Mouse (Mus musculus) hindbrain, embryonic 12.5 days (tissue): ENCODE data around the gene Pmf1. TPM values are rescaled to one million over a fixed set of nuclear protein-coding genes. Genes with fewer than 3 reads are reported as not detected.

ENCODE experiments used
- ATAC-seq: fragments of 200-750 bp; cut with Nextera tagmentation; 2 replicates; pipeline ENCODE4 v1.8.0; 2017; ENCODE audit warnings: moderate TSS enrichment; ENCODE audit not compliant: low FRiP score
- H3K27ac ChIP-seq: fragments of 300-500 bp; sonication (generic); 2 replicates; pipeline ENCODE4 v1.5.1; 2016; ENCODE audit warnings: mild to moderate bottlenecking
- H3K27me3 ChIP-seq: fragments of 300-500 bp; sonication (generic); 2 replicates; pipeline ENCODE4 v1.6.1; 2016; ENCODE audit warnings: mild to moderate bottlenecking
- H3K36me3 ChIP-seq: fragments of 300-500 bp; sonication (generic); 2 replicates; pipeline ENCODE4 v1.6.1; 2016; ENCODE audit warnings: mild to moderate bottlenecking
- H3K4me1 ChIP-seq: fragments of 300-500 bp; sonication (generic); 2 replicates; pipeline ENCODE4 v1.6.1; 2016
- H3K4me2 ChIP-seq: fragments of 300-500 bp; sonication (generic); replicated peaks from 2 replicates; pipeline ENCODE4 v1.6.1; 2016; ENCODE audit warnings: mild to moderate bottlenecking
- H3K4me3 ChIP-seq: fragments of 300-500 bp; sonication (generic); 2 replicates; pipeline ENCODE4 v1.5.1; 2016; ENCODE audit warnings: mild to moderate bottlenecking
- H3K9ac ChIP-seq: fragments of 300-500 bp; sonication (generic); 2 replicates; pipeline ENCODE4 v1.6.1; 2016; ENCODE audit warnings: mild to moderate bottlenecking, moderate library complexity
- H3K9me3 ChIP-seq: fragments of 300-500 bp; sonication (generic); replicated peaks from 2 replicates; pipeline ENCODE4 v1.6.1; 2016; ENCODE audit warnings: mild to moderate bottlenecking
- WGBS: fragments of 180-500 bp; shearing (Covaris S2); methylation state at CpG from one replicate; pipeline ENCODE4 v1.1.7; 2016; 5-methylcytosine and 5-hydroxymethylcytosine counted together
- microRNA-seq: library from miRNA; unstranded; fragments of <30 nt; microRNA quantifications from one replicate; pipeline ENCODE4, GENCODE M21; 2017
- polyA plus RNA-seq: library from polyadenylated mRNA; unstranded; fragments of >200 nt; fragmentation: Nextera tagmentation; extraction: Ambion mirVana; gene quantifications from 2 replicates; pipeline ENCODE4 v1.2.1, GENCODE M21; 2016

Pmf1 gene
- polyA plus RNA-seq, 1 experiment from 2014 or later, result 82.3 TPM

- no peak overlapping the region for H3K9ac ChIP-seq
- peak overlapping the region; percentile 66; the same call in 1 of the 2 replicates for H3K27ac ChIP-seq
- no peak for ATAC-seq
- H3K4me3 ChIP-seq, result no peak overlapping the region
- WGBS, result 73% methylated on average over 3 of the region's 3 CpGs
- no peaks in the 10 kb centered on the region for H3K9me3 ChIP-seq
- peaks cover 9% of the 10 kb centered on the region for H3K27me3 ChIP-seq
- H3K36me3 ChIP-seq, result peaks cover 79% of the 10 kb centered on the region
- H3K4me2 ChIP-seq, result no peak overlapping the region
- peaks cover 26% of the 10 kb centered on the region for H3K4me1 ChIP-seq
These were observed 50.1 kb downstream of the Pmf1 start for GRCm38 (mm10) chr3:88359989-88360388.

DNA sequence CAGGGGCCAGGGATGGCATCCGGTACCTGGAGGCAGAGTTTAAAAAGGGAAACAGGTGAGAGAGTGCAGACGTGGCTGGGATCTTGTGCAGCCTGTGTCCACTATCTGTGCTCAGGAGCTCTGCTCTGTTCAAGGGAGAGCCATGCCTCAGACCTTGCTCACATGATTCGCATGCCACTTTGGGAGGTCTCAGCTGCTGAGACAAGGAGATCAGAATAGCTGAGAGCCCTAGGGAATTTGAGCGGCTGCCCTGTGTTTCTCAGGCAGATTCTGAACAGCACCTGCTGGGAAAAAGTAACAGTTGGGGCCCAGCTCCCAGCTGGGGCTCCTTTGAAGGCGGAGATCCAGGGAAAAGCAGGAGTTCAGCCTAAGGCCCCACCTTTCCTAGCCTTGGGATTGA, 50.5 kb downstream of the Pmf1 start:
- Histone ChIP-seq H3K27ac (peak overlapping the region; percentile 66; the same call in 1 of the 2 replicates), H3K4me2 (no peak overlapping the region), H3K27me3 (peaks cover 5% of the 10 kb centered on the region), H3K36me3 (peaks cover 83% of the 10 kb centered on the region), H3K9ac (0 out of 2 replicates have a peak overlapping the region, but pooled peaks have one; percentile 10), H3K4me3 (no peak overlapping the region), H3K4me1 (peaks cover 24% of the 10 kb centered on the region), H3K9me3 (no peaks in the 10 kb centered on the region)
- WGBS, result 50% methylated on average over 5 of the region's 5 CpGs
- peak; percentile 32; the same call in 1 of the 2 replicates for ATAC-seq

- Histone ChIP-seq H3K9ac (no peak overlapping the region), H3K36me3 (peaks cover 97% of the 10 kb centered on the region), H3K4me3 (no peak overlapping the region), H3K27ac (no peak overlapping the region), H3K27me3 (no peaks in the 10 kb centered on the region), H3K4me2 (no peak overlapping the region), H3K4me1 (peaks cover 7% of the 10 kb centered on the region), H3K9me3 (no peaks in the 10 kb centered on the region)
- WGBS, result 96% methylated on average over 8 of the region's 8 CpGs
- no peak for ATAC-seq
These were observed 55.5 kb downstream of the Pmf1 start for GRCm38 (mm10) chr3:88354396-88355165.

GRCm38 (mm10) chr3:88352907-88353306, 57.2 kb downstream of the Pmf1 start:
- H3K27me3 ChIP-seq, result no peaks in the 10 kb centered on the region
- peaks cover 96% of the 10 kb centered on the region for H3K36me3 ChIP-seq

GRCm38 (mm10) chr3:88350732-88351131, 59.4 kb downstream of the Pmf1 start:
- H3K27ac ChIP-seq, result no peak overlapping the region
- no peak overlapping the region for H3K4me2 ChIP-seq
- H3K9ac ChIP-seq, result no peak overlapping the region
- no peaks in the 10 kb centered on the region for H3K9me3 ChIP-seq
- no peaks in the 10 kb centered on the region for H3K27me3 ChIP-seq
- no peaks in the 10 kb centered on the region for H3K4me1 ChIP-seq
- ATAC-seq, result no peak
- peaks cover 98% of the 10 kb centered on the region for H3K36me3 ChIP-seq
- H3K4me3 ChIP-seq, result no peak overlapping the region
- WGBS, result 91% methylated on average over 13 of the region's 13 CpGs

More at GRCm38 (mm10) chr3:88352907-88353306, 57.2 kb downstream of the Pmf1 start:
- Histone ChIP-seq H3K9ac (no peak overlapping the region), H3K4me2 (no peak overlapping the region), H3K4me3 (no peak overlapping the region), H3K27ac (no peak overlapping the region; the same call in 1 of the 2 replicates), H3K9me3 (no peaks in the 10 kb centered on the region), H3K4me1 (no peaks in the 10 kb centered on the region)
- no peak for ATAC-seq
- 95% methylated on average over 9 of the region's 9 CpGs for WGBS

Small RNAs within 50 kb of the gene (microRNA-seq; reads per million reads assigned to microRNA genes)
- gene Mir7011, result not detected

Other genes with a start within 250 kb of the Pmf1 start
- gene Rhbg, start 155.6 kb downstream of the Pmf1 start, polyA plus RNA-seq, result 0.23 and 0.25 TPM in 2 replicates
- 0.22 TPM in 1 of 2 replicates, not detected in the other for gene Gm38392, start 123.1 kb downstream of the Pmf1 start, polyA plus RNA-seq
- gene Tsacc, start 113.3 kb downstream of the Pmf1 start, polyA plus RNA-seq, result 10.1 and 11.2 TPM in 2 replicates
- 523 and 555 TPM in 2 replicates for gene Cct3, start 113.2 kb downstream of the Pmf1 start, polyA plus RNA-seq
- 142 and 145 TPM in 2 replicates for gene Glmp, start 85.3 kb downstream of the Pmf1 start, polyA plus RNA-seq
- gene Tmem79, start 74.2 kb downstream of the Pmf1 start, polyA plus RNA-seq, result 1.7 and 2.1 TPM in 2 replicates
- 83.3 and 83.8 TPM in 2 replicates for gene Smg5, start 74.1 kb downstream of the Pmf1 start, polyA plus RNA-seq
- 2.2 and 2.8 TPM in 2 replicates for gene Paqr6, start 45.7 kb downstream of the Pmf1 start, polyA plus RNA-seq
- not detected in 2 replicates for gene Bglap3, start 37.6 kb downstream of the Pmf1 start, polyA plus RNA-seq
- gene Bglap2, start 31.6 kb downstream of the Pmf1 start, polyA plus RNA-seq, result not detected in 2 replicates
- not detected in 2 replicates for gene Bglap, start 25.9 kb downstream of the Pmf1 start, polyA plus RNA-seq
- 24.9 and 25.9 TPM in 2 replicates for gene Slc25a44, start 14.8 kb upstream of the Pmf1 start, polyA plus RNA-seq
- 17.1 and 18.4 TPM in 2 replicates for gene Sema4a, start 50.9 kb upstream of the Pmf1 start, polyA plus RNA-seq
- gene Lmna, start 99.6 kb upstream of the Pmf1 start, polyA plus RNA-seq, result 48.9 and 61.6 TPM in 2 replicates
- 44.2 and 44.5 TPM in 2 replicates for gene Mex3a, start 122.1 kb upstream of the Pmf1 start, polyA plus RNA-seq
- 1.5 and 2.4 TPM in 2 replicates for gene Rab25, start 138.0 kb upstream of the Pmf1 start, polyA plus RNA-seq
- 124 and 140 TPM in 2 replicates for gene Lamtor2, start 142.7 kb upstream of the Pmf1 start, polyA plus RNA-seq
- 59.4 and 60.7 TPM in 2 replicates for gene Ubqln4, start 143.4 kb upstream of the Pmf1 start, polyA plus RNA-seq
- 152 and 155 TPM in 2 replicates for gene Ssr2, start 165.5 kb upstream of the Pmf1 start, polyA plus RNA-seq
- 171 and 179 TPM in 2 replicates for gene Arhgef2, start 195.6 kb upstream of the Pmf1 start, polyA plus RNA-seq
- gene Rxfp4, start 242.8 kb upstream of the Pmf1 start, polyA plus RNA-seq, result not detected in 2 replicates